Mouse (Mus musculus): ENCODE measurements around the gene Ankle1. TPM values are rescaled to one million over a fixed set of nuclear protein-coding genes. Genes with fewer than 3 reads are reported as not detected.
A peak's percentile ranks its signal among the peaks of the same experiment; 100 is the strongest.

Ankle1 gene
- polyA plus RNA-seq (2014; fragmentation: Nextera tagmentation; extraction: Ambion mirVana): 32.2 and 38.0 TPM in 2 replicates

GRCm38 (mm10) chr8:71405401-71406098 is at the start of gene Ankle1:
Gene Ankle1 (plus strand): TSS chr8:71406010.
- 15% methylated on average over 33 of the region's 33 CpGs for WGBS
- peak within 1 kb of the TSS; percentile 88 for H3K4me2 ChIP-seq
- peak within 1 kb of the TSS; percentile 78 for H3K4me3 ChIP-seq (ENCODE audit: low read depth, low read length)
- ATAC-seq (ENCODE audit: insufficient read depth) (peak; percentile 93), DNase-seq (peak; percentile 99)
- H3K4me1 ChIP-seq (ENCODE audit: insufficient read depth): no peaks in the 10 kb centered on the region
- no peaks in the 10 kb centered on the region for H3K27me3 ChIP-seq (ENCODE audit: insufficient read depth, low read length)
- no peaks in the 10 kb centered on the region for H3K9me3 ChIP-seq (ENCODE audit: low read depth, low read length)
- peak within 1 kb of the TSS; percentile 79 for H3K9ac ChIP-seq
- peaks cover 36% of the 10 kb centered on the region for H3K36me3 ChIP-seq (ENCODE audit: insufficient read depth)
- H3K27ac ChIP-seq (ENCODE audit: low read depth): peak within 1 kb of the TSS; percentile 46
- TF ChIP-seq CTCF (IDR thresholded peaks at IDR 0.05; ENCODE audit: low read depth): peak; percentile 93

- whole genome bisulfite sequencing: 78% methylated on average over 3 of the region's 3 CpGs
- DNase-seq: no peak
- no peak overlapping the region for H3K9ac ChIP-seq
- no peak overlapping the region for H3K27ac ChIP-seq (ENCODE audit: low read depth)
- 0 out of 2 replicates have a peak, but pooled peaks have one; percentile 1 for TF ChIP-seq CTCF (IDR thresholded peaks at IDR 0.05; ENCODE audit: low read depth)
- H3K9me3 ChIP-seq (ENCODE audit: low read depth, low read length): no peaks in the 10 kb centered on the region
- no peaks in the 10 kb centered on the region for H3K4me1 ChIP-seq (ENCODE audit: insufficient read depth)
- peaks cover 62% of the 10 kb centered on the region for H3K36me3 ChIP-seq (ENCODE audit: insufficient read depth)
- H3K27me3 ChIP-seq (ENCODE audit: insufficient read depth, low read length): no peaks in the 10 kb centered on the region
- H3K4me2 ChIP-seq: no peak overlapping the region
- ATAC-seq (ENCODE audit: insufficient read depth): no peak
- no peak overlapping the region for H3K4me3 ChIP-seq (ENCODE audit: low read depth, low read length)
Measured at GRCm38 (mm10) chr8:71358026-71358425, 47.8 kb upstream of the Ankle1 start.

GRCm38 (mm10) chr8:71366771-71367528 is 38.9 kb upstream of the Ankle1 start, which contains the start of gene Use1:
Gene Use1 (plus strand): TSS chr8:71366848.
- no peaks in the 10 kb centered on the region for H3K9me3 ChIP-seq (ENCODE audit: low read depth, low read length)
- H3K27ac ChIP-seq (ENCODE audit: low read depth): peak within 1 kb of the TSS; percentile 93
- H3K4me3 ChIP-seq (ENCODE audit: low read depth, low read length): peak within 1 kb of the TSS; percentile 58
- peak within 1 kb of the TSS; percentile 64 for H3K4me2 ChIP-seq
- DNase-seq (peak; percentile 98), ATAC-seq (ENCODE audit: insufficient read depth) (peak; percentile 76)
- H3K4me1 ChIP-seq (ENCODE audit: insufficient read depth): 0 out of 2 replicates have a peak, but pooled peaks cover 4% of the 10 kb centered on the region
- WGBS: under 1% methylated on average over 56 of the region's 56 CpGs
- no peak for TF ChIP-seq CTCF (IDR thresholded peaks at IDR 0.05; ENCODE audit: low read depth)
- peak within 1 kb of the TSS; percentile 63 for H3K9ac ChIP-seq
- H3K36me3 ChIP-seq (ENCODE audit: insufficient read depth): peaks cover 18% of the 10 kb centered on the region
- H3K27me3 ChIP-seq (ENCODE audit: insufficient read depth, low read length): no peaks in the 10 kb centered on the region

- peak overlapping the region; percentile 64 for H3K4me2 ChIP-seq
- no peaks in the 10 kb centered on the region for H3K27me3 ChIP-seq (ENCODE audit: insufficient read depth, low read length)
- H3K27ac ChIP-seq (ENCODE audit: low read depth): peak overlapping the region; percentile 78
- H3K4me1 ChIP-seq (ENCODE audit: insufficient read depth): 0 out of 2 replicates have a peak, but pooled peaks cover 4% of the 10 kb centered on the region
- peaks cover 22% of the 10 kb centered on the region for H3K36me3 ChIP-seq (ENCODE audit: insufficient read depth)
- no peaks in the 10 kb centered on the region for H3K9me3 ChIP-seq (ENCODE audit: low read depth, low read length)
- H3K9ac ChIP-seq: peak overlapping the region; percentile 63
- peak overlapping the region; percentile 58 for H3K4me3 ChIP-seq (ENCODE audit: low read depth, low read length)
- ATAC-seq (ENCODE audit: insufficient read depth): peak; percentile 81; the same call in 1 of the 2 replicates
- no peak for TF ChIP-seq CTCF (IDR thresholded peaks at IDR 0.05; ENCODE audit: low read depth)
- DNase-seq: no peak
- 36% methylated on average over 17 of the region's 17 CpGs for WGBS
Measured at GRCm38 (mm10) chr8:71367529-71368176, 38.2 kb upstream of the Ankle1 start.

GRCm38 (mm10) chr8:71368366-71368765 is 37.4 kb upstream of the Ankle1 start:
- Histone ChIP-seq H3K27ac (ENCODE audit: low read depth) (no peak overlapping the region), H3K36me3 (ENCODE audit: insufficient read depth) (peaks cover 27% of the 10 kb centered on the region), H3K4me1 (ENCODE audit: insufficient read depth) (0 out of 2 replicates have a peak, but pooled peaks cover 4% of the 10 kb centered on the region), H3K4me3 (ENCODE audit: low read depth, low read length) (no peak overlapping the region), H3K9ac (no peak overlapping the region), H3K27me3 (ENCODE audit: insufficient read depth, low read length) (no peaks in the 10 kb centered on the region), H3K4me2 (peak overlapping the region; percentile 64; the same call in 1 of the 2 replicates), H3K9me3 (ENCODE audit: low read depth, low read length) (no peaks in the 10 kb centered on the region)
- ATAC-seq (ENCODE audit: insufficient read depth) (no peak), DNase-seq (no peak)
- no peak for TF ChIP-seq CTCF (IDR thresholded peaks at IDR 0.05; ENCODE audit: low read depth)

GRCm38 (mm10) chr8:71369040-71369718 is 36.6 kb upstream of the Ankle1 start:
- ATAC-seq (ENCODE audit: insufficient read depth): no peak
- Histone ChIP-seq H3K9ac (no peak overlapping the region), H3K4me2 (no peak overlapping the region), H3K27me3 (ENCODE audit: insufficient read depth, low read length) (no peaks in the 10 kb centered on the region), H3K9me3 (ENCODE audit: low read depth, low read length) (no peaks in the 10 kb centered on the region), H3K4me3 (ENCODE audit: low read depth, low read length) (no peak overlapping the region), H3K4me1 (ENCODE audit: insufficient read depth) (0 out of 2 replicates have a peak, but pooled peaks cover 4% of the 10 kb centered on the region), H3K36me3 (ENCODE audit: insufficient read depth) (peaks cover 35% of the 10 kb centered on the region), H3K27ac (ENCODE audit: low read depth) (no peak overlapping the region)
- no peak for DNase-seq
- WGBS: 91% methylated on average over 10 of the region's 10 CpGs
- TF ChIP-seq CTCF (IDR thresholded peaks at IDR 0.05; ENCODE audit: low read depth): no peak

Measured in lung, embryonic 14.5 days (tissue).